Mouse (Mus musculus) cerebellum, adult 2 months (tissue): Measurements from ENCODE around the gene Cdc42bpa. TPM values are rescaled to one million over a fixed set of nuclear protein-coding genes. Genes with fewer than 3 reads are reported as not detected.

Experiments used
- DNase-seq, 2 experiments: peaks; one replicate each; pipeline ENCODE4 v3.0.0; 2021
- H3K27ac ChIP-seq: fragments of 200-500 bp; 2 replicates; pipeline ENCODE4 v1.5.1; 2012; ENCODE audit warnings: low read length, control low read depth, inconsistent platforms; ENCODE audit not compliant: insufficient read depth
- H3K27me3 ChIP-seq: fragments of 200-500 bp; 2 replicates; pipeline ENCODE4 v1.6.1; 2012; ENCODE audit warnings: inconsistent platforms, mild to moderate bottlenecking, low read length, moderate library complexity; ENCODE audit not compliant: control insufficient read depth, insufficient read depth
- H3K4me1 ChIP-seq: fragments of 200-500 bp; 2 replicates; pipeline ENCODE4 v1.6.1; 2011; ENCODE audit warnings: low read length; ENCODE audit not compliant: control insufficient read depth, insufficient read depth
- H3K4me3 ChIP-seq: fragments of 200-500 bp; replicated peaks from 2 replicates; pipeline ENCODE3; 2011; ENCODE audit warnings: mild to moderate bottlenecking, low read depth, low read length, control low read depth; ENCODE audit not compliant: insufficient read depth
- CTCF ChIP-seq: fragments of 200-500 bp; IDR thresholded peaks from 2 replicates; pipeline ENCODE4 v1.5.1; 2011; ENCODE audit warnings: low read depth, mild to moderate bottlenecking, control low read depth, low read length, moderate library complexity, borderline replicate concordance; ENCODE audit not compliant: insufficient read depth
- POLR2A ChIP-seq: fragments of 200-500 bp; IDR thresholded peaks from 2 replicates; pipeline ENCODE4 v1.6.1; 2011; ENCODE audit warnings: low read length, control low read depth, borderline replicate concordance; ENCODE audit not compliant: insufficient read depth
- WGBS: fragments of 180-500 bp; shearing (Covaris S2); methylation state at CpG from one replicate; pipeline ENCODE4 v1.1.7; 2018; 5-methylcytosine and 5-hydroxymethylcytosine counted together
- polyA plus RNA-seq: library from polyadenylated mRNA; depleted of rRNA; stranded (reverse); fragments of >200 nt; gene quantifications from 2 replicates; pipeline ENCODE4 v1.2.3, GENCODE M21; 2012

Gene Cdc42bpa
- polyA plus RNA-seq, 1 experiment = 145 TPM

DNA sequence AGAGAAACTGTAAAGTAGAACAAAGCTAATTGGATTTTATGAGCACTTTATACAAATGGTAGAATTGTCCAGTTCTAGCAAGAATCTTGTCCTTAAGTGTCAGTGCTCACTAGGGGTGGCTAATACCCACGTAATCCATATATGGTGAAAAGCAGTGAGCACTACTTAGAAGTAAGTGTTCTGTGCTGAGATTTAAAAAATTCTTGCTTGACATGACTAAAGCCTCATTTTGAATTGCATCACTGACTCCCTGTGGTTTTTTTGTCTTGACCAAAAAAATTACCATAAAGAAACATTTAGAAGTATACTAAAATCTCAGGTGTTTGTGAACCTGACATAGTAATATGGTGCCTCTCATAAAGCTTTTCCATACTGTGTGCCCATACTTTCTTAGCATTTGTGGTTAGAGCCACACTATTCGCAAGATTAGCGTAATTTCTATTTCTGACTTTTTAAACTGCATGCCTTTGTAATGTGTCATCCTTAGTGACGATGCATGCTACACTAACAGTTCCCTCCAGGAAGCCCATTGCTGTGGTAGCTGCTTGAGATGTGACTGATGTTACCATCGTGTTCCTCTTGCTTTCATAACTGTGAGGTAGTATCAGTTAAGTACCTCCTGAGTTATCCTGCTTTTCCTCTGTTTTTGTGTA, 9.6 kb downstream of the Cdc42bpa start:
- Histone ChIP-seq H3K27me3 (no peaks in the 10 kb centered on the region), H3K27ac (no peak overlapping the region), H3K4me3 (no peak overlapping the region), H3K4me1 (peaks cover 18% of the 10 kb centered on the region)
- DNase-seq = no peak
- no peak for TF ChIP-seq CTCF
- no peak for TF ChIP-seq POLR2A
- 47% methylated on average over 5 of the region's 5 CpGs for WGBS

DNA sequence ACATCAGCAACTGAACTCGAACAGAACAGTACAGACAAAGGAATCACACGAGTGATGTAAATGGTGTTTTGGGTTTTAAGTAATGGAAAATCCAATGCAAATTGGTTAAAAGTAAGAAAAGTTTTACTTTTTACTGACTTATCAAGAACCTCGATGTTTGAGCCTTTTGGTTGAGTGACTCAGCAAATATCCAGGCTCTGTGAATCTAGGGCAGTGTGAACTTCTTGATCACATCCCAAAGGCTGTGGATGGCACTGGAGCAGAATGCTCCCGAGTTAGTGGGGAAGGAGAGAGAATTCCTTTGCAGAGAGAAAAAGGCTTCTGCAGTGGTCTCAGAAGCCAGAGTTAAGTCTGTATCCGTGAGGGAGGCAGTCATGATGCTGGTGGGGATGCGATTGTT, 14.7 kb downstream of the Cdc42bpa start:
- peak in 1 of 2 experiments; percentile 34 for DNase-seq
- no peak for TF ChIP-seq POLR2A
- TF ChIP-seq CTCF = no peak
- peaks cover 31% of the 10 kb centered on the region for H3K4me1 ChIP-seq
- no peak overlapping the region for H3K4me3 ChIP-seq
- WGBS = 55% methylated on average over 6 of the region's 6 CpGs
- peak overlapping the region; percentile 89 for H3K27ac ChIP-seq
- no peaks in the 10 kb centered on the region for H3K27me3 ChIP-seq

DNA sequence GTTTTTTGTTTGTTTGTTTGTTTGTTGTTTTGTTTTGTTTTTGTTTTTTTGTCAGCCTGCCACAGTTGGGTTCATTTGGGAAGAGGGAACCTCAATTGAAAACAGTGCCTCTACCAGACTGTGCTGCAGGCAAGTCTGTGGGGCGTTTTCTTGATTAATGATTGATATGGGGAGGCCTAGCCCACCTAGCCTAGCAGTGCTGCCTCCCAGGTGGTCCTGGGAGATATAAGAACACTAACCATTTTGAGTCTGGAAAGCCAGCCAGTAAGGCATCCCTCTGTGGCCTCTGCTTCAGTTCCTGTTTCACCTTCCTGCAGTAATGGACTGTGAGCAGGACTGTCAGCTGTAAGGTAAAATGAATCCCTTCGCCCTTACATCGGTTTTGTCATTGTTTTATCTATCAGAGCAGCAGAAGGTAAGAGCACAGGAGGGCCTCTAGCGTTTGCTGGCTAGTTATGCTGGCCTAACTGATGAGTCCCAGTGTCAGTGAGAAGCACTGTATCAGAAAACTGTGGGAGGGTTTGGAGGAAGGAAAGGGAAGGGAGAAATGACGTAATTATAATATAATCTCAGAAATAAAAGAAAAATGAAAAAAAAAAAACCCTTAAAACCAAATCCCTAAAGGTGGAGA, 15.5 kb downstream of the Cdc42bpa start:
- Histone ChIP-seq H3K27ac (peak overlapping the region; percentile 89), H3K4me3 (no peak overlapping the region), H3K4me1 (peaks cover 29% of the 10 kb centered on the region), H3K27me3 (no peaks in the 10 kb centered on the region)
- no peak for TF ChIP-seq POLR2A
- peak; percentile 36; the same call in 1 of the 2 replicates for TF ChIP-seq CTCF
- DNase-seq = peak; percentile 43 to 61
- WGBS = 23% methylated on average over 5 of the region's 5 CpGs

- TF ChIP-seq POLR2A = no peak
- TF ChIP-seq CTCF = no peak
- Histone ChIP-seq H3K27ac (peak overlapping the region; percentile 36; the same call in 1 of the 2 replicates), H3K4me3 (no peak overlapping the region), H3K27me3 (no peaks in the 10 kb centered on the region), H3K4me1 (peaks cover 21% of the 10 kb centered on the region)
- DNase-seq = no peak
- WGBS = 70% methylated on average over 6 of the region's 6 CpGs
These were observed 17.2 kb downstream of the Cdc42bpa start for GRCm38 (mm10) chr1:179977437-179977836.

- no peak for DNase-seq
- Histone ChIP-seq H3K4me1 (peaks cover 20% of the 10 kb centered on the region), H3K27me3 (no peaks in the 10 kb centered on the region), H3K27ac (no peak overlapping the region), H3K4me3 (no peak overlapping the region)
- WGBS = 48% methylated on average over 1 of the region's 1 CpGs
- TF ChIP-seq POLR2A (no peak), CTCF (no peak)
These were observed 18.5 kb downstream of the Cdc42bpa start for GRCm38 (mm10) chr1:179978742-179979141.

DNA sequence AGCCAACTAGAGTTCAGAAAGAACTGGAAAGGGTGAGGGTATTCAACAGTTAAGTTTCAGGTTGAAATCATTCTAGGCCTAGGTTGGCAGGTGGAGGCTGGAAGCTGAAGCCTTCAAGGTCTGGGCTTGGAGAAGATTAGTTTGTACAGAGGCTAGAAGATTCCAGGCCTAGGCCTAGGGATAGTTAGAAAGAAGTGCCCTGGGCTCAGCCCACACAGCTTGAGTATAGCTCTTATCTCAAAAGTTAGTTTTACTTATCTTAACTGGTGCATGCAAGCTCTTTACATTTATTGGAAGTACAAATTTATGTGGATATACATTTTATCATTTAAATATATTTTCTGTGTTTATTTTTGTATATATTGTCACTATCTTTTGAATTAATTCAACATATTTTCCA, 21.4 kb downstream of the Cdc42bpa start:
- Histone ChIP-seq H3K27me3 (no peaks in the 10 kb centered on the region), H3K4me1 (peaks cover 8% of the 10 kb centered on the region), H3K4me3 (no peak overlapping the region), H3K27ac (no peak overlapping the region)
- TF ChIP-seq POLR2A (no peak), CTCF (no peak)
- no peak for DNase-seq

GRCm38 (mm10) chr1:179982183-179982582, 21.9 kb downstream of the Cdc42bpa start:
- Histone ChIP-seq H3K27ac (no peak overlapping the region), H3K4me1 (peaks cover 7% of the 10 kb centered on the region; the same call in 1 of the 2 replicates), H3K4me3 (no peak overlapping the region), H3K27me3 (no peaks in the 10 kb centered on the region)
- DNase-seq = no peak
- TF ChIP-seq CTCF (no peak), POLR2A (no peak)
- 84% methylated on average over 1 of the region's 1 CpGs for WGBS

- TF ChIP-seq CTCF (no peak), POLR2A (no peak)
- Histone ChIP-seq H3K27me3 (no peaks in the 10 kb centered on the region), H3K4me3 (no peak overlapping the region), H3K27ac (no peak overlapping the region), H3K4me1 (0 out of 2 replicates have a peak, but pooled peaks cover 4% of the 10 kb centered on the region)
- no peak for DNase-seq
- WGBS = 18% methylated on average over 1 of the region's 1 CpGs
These were observed 22.7 kb downstream of the Cdc42bpa start for GRCm38 (mm10) chr1:179982933-179983332.
